Mouse (Mus musculus) cerebellum, adult 18-20 months (tissue): ENCODE results near the gene Mrpl38.
"Not testable (repeated sequence)": the region's sequence is repeated elsewhere in the genome, so short reads cannot be mapped to it uniquely, and the experiment has no call there.

Experiments used
- DNase-seq, 2 experiments: peaks; one replicate each; pipeline ENCODE4 v3.0.0; 2021

Gene Mrpl38

GRCm38 (mm10) chr11:116143468-116143867, 4.8 kb upstream of the Mrpl38 start:
- no peak for DNase-seq

- no peak for DNase-seq
Observed at GRCm38 (mm10) chr11:116142211-116142991, 3.7 kb upstream of the Mrpl38 start.

- DNase-seq: no peak
Observed at GRCm38 (mm10) chr11:116138096-116138467, 586 bp downstream of the Mrpl38 start.

- DNase-seq: no peak
Observed at GRCm38 (mm10) chr11:116134171-116134570, 4.5 kb downstream of the Mrpl38 start.

- DNase-seq: no peak
Observed at GRCm38 (mm10) chr11:116133497-116133896, 5.2 kb downstream of the Mrpl38 start.

GRCm38 (mm10) chr11:116132366-116133333, 6.0 kb downstream of the Mrpl38 start:
- peak in 1 of 2 experiments; percentile 25 for DNase-seq

GRCm38 (mm10) chr11:116131349-116132170, 7.1 kb downstream of the Mrpl38 start:
- DNase-seq: peak in 1 of 2 experiments; percentile 20

- peak; percentile 86 to 89 for DNase-seq
Observed at GRCm38 (mm10) chr11:116130488-116131205, 8.0 kb downstream of the Mrpl38 start, which contains the start of gene Trim65. Trim65 (minus strand) TSS chr11:116131128.

- peak in 1 of 2 experiments; percentile 19 for DNase-seq
Observed at GRCm38 (mm10) chr11:116129993-116130487, 8.6 kb downstream of the Mrpl38 start.

GRCm38 (mm10) chr11:116129091-116129790, 9.4 kb downstream of the Mrpl38 start:
- DNase-seq: no peak

GRCm38 (mm10) chr11:116127986-116128385, 10.7 kb downstream of the Mrpl38 start:
- peak in 1 of 2 experiments; percentile 16 for DNase-seq

- DNase-seq: peak in 1 of 2 experiments; percentile 28
Observed at GRCm38 (mm10) chr11:116127156-116127980, 11.3 kb downstream of the Mrpl38 start, which contains the start of gene Trim47. Trim47 (minus strand) TSS chr11:116127210.

- DNase-seq: no peak
Observed at GRCm38 (mm10) chr11:116126261-116126660, 12.4 kb downstream of the Mrpl38 start.

- DNase-seq: not testable (repeated sequence)
Observed at GRCm38 (mm10) chr11:116121731-116122245, 16.9 kb downstream of the Mrpl38 start.

- no peak for DNase-seq
Observed at GRCm38 (mm10) chr11:116117819-116118218, 20.8 kb downstream of the Mrpl38 start.

GRCm38 (mm10) chr11:116117241-116117640, 21.4 kb downstream of the Mrpl38 start:
- DNase-seq: no peak

GRCm38 (mm10) chr11:116111611-116112203, 27.0 kb downstream of the Mrpl38 start:
- DNase-seq: no peak

- no peak for DNase-seq
Observed at GRCm38 (mm10) chr11:116111067-116111466, 27.6 kb downstream of the Mrpl38 start.

- no peak for DNase-seq
Observed at GRCm38 (mm10) chr11:116110540-116110939, 28.1 kb downstream of the Mrpl38 start.
